Mouse (Mus musculus): ENCODE results near the gene Rbm47. TPM values are rescaled to one million over a fixed set of nuclear protein-coding genes. Genes with fewer than 3 reads are reported as not detected.

Rbm47 gene
- polyA plus RNA-seq, 1 experiment, result 310 TPM

DNA sequence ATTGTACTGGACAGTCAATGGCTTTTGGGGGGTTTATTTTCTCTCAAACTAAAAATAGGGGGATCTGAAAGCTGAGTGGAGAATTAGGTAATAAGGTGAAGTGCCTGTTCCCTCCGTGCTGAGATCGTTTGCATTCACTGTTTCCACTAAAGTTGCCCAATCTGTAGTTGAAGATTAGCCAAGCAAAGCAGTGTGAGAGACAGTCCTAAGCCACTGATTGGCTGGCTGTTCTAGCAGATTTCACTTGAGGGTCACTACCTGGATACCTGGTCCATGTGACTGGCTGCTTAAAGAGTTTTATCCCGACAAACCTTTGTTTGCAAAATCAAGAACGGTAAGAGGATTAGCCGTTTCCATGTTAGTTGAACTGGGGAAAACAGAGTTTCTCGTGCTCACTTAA lies 58.7 kb downstream of the Rbm47 start:
- H3K27ac ChIP-seq (ENCODE audit: insufficient read depth, low read depth, low read length), result no peak overlapping the region; the same call in 1 of the 2 replicates
- no peaks in the 10 kb centered on the region for H3K27me3 ChIP-seq (ENCODE audit: control insufficient read depth, insufficient read depth, low read length)
- 24% methylated on average over 6 of the region's 6 CpGs for WGBS
- no peak for TF ChIP-seq CTCF (IDR thresholded peaks at IDR 0.05; ENCODE audit: extremely low read depth, insufficient read length, insufficient replicate concordance, low read depth, low read length)
- TF ChIP-seq POLR2A (IDR thresholded peaks at IDR 0.05; ENCODE audit: low read depth, low read length), result no peak
- H3K36me3 ChIP-seq (ENCODE audit: control insufficient read depth, insufficient read depth, low read length), result no peaks in the 10 kb centered on the region
- peaks cover 9% of the 10 kb centered on the region; the same call in 1 of the 2 replicates for H3K4me1 ChIP-seq (ENCODE audit: control insufficient read depth, insufficient read depth, insufficient read length, low read length)
- H3K4me3 ChIP-seq (ENCODE audit: low read depth, low read length), result no peak overlapping the region

GRCm38 (mm10) chr5:66112059-66112458 lies 60.9 kb downstream of the Rbm47 start:
- TF ChIP-seq CTCF (IDR thresholded peaks at IDR 0.05; ENCODE audit: extremely low read depth, insufficient read length, insufficient replicate concordance, low read depth, low read length) (no peak), POLR2A (IDR thresholded peaks at IDR 0.05; ENCODE audit: low read depth, low read length) (no peak)
- Histone ChIP-seq H3K4me1 (ENCODE audit: control insufficient read depth, insufficient read depth, insufficient read length, low read length) (peaks cover 9% of the 10 kb centered on the region; the same call in 1 of the 2 replicates), H3K4me3 (ENCODE audit: low read depth, low read length) (no peak overlapping the region), H3K27ac (ENCODE audit: insufficient read depth, low read depth, low read length) (no peak overlapping the region), H3K27me3 (ENCODE audit: control insufficient read depth, insufficient read depth, low read length) (no peaks in the 10 kb centered on the region), H3K36me3 (ENCODE audit: control insufficient read depth, insufficient read depth, low read length) (no peaks in the 10 kb centered on the region)
- WGBS, result 48% methylated on average over 8 of the region's 8 CpGs

GRCm38 (mm10) chr5:66106372-66106771 lies 66.5 kb downstream of the Rbm47 start:
- peaks cover 12% of the 10 kb centered on the region for H3K4me1 ChIP-seq (ENCODE audit: control insufficient read depth, insufficient read depth, insufficient read length, low read length)
- TF ChIP-seq POLR2A (IDR thresholded peaks at IDR 0.05; ENCODE audit: low read depth, low read length), result no peak
- TF ChIP-seq CTCF (IDR thresholded peaks at IDR 0.05; ENCODE audit: extremely low read depth, insufficient read length, insufficient replicate concordance, low read depth, low read length), result no peak
- H3K36me3 ChIP-seq (ENCODE audit: control insufficient read depth, insufficient read depth, low read length), result no peaks in the 10 kb centered on the region
- H3K27ac ChIP-seq (ENCODE audit: insufficient read depth, low read depth, low read length), result 0 out of 2 replicates have a peak overlapping the region, but pooled peaks have one; percentile 21
- no peak overlapping the region for H3K4me3 ChIP-seq (ENCODE audit: low read depth, low read length)
- H3K27me3 ChIP-seq (ENCODE audit: control insufficient read depth, insufficient read depth, low read length), result no peaks in the 10 kb centered on the region
- WGBS, result 52% methylated on average over 9 of the region's 9 CpGs

DNA sequence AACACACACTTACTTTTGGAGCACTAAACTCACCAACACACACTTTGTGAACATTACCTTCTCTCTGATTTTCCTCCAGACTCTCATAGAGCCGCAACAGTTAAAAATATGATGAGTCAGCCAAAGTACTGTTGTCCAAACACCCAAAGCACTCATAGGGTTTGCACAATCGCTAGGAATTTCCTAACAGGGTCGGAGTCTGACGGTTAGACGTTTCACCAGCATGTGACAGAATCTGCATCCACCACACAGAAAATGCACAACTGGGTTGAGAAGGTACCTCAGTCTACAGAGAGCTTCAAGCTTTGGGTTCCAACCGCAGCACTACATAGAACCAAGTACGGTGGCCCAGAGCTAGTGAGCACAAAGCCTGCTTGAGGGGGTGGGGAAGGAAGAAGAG lies 67.0 kb downstream of the Rbm47 start:
- no peaks in the 10 kb centered on the region for H3K27me3 ChIP-seq (ENCODE audit: control insufficient read depth, insufficient read depth, low read length)
- TF ChIP-seq CTCF (IDR thresholded peaks at IDR 0.05; ENCODE audit: extremely low read depth, insufficient read length, insufficient replicate concordance, low read depth, low read length) (no peak), POLR2A (IDR thresholded peaks at IDR 0.05; ENCODE audit: low read depth, low read length) (no peak)
- H3K27ac ChIP-seq (ENCODE audit: insufficient read depth, low read depth, low read length), result 0 out of 2 replicates have a peak overlapping the region, but pooled peaks have one; percentile 21
- no peaks in the 10 kb centered on the region for H3K36me3 ChIP-seq (ENCODE audit: control insufficient read depth, insufficient read depth, low read length)
- WGBS, result 52% methylated on average over 7 of the region's 7 CpGs
- no peak overlapping the region for H3K4me3 ChIP-seq (ENCODE audit: low read depth, low read length)
- H3K4me1 ChIP-seq (ENCODE audit: control insufficient read depth, insufficient read depth, insufficient read length, low read length), result peaks cover 12% of the 10 kb centered on the region

GRCm38 (mm10) chr5:66105366-66105765 lies 67.6 kb downstream of the Rbm47 start:
- 57% methylated on average over 3 of the region's 3 CpGs for WGBS
- TF ChIP-seq CTCF (IDR thresholded peaks at IDR 0.05; ENCODE audit: extremely low read depth, insufficient read length, insufficient replicate concordance, low read depth, low read length) (no peak), POLR2A (IDR thresholded peaks at IDR 0.05; ENCODE audit: low read depth, low read length) (no peak)
- no peak overlapping the region for H3K4me3 ChIP-seq (ENCODE audit: low read depth, low read length)
- peaks cover 12% of the 10 kb centered on the region for H3K4me1 ChIP-seq (ENCODE audit: control insufficient read depth, insufficient read depth, insufficient read length, low read length)
- no peaks in the 10 kb centered on the region for H3K27me3 ChIP-seq (ENCODE audit: control insufficient read depth, insufficient read depth, low read length)
- H3K36me3 ChIP-seq (ENCODE audit: control insufficient read depth, insufficient read depth, low read length), result no peaks in the 10 kb centered on the region
- H3K27ac ChIP-seq (ENCODE audit: insufficient read depth, low read depth, low read length), result no peak overlapping the region

- no peaks in the 10 kb centered on the region for H3K36me3 ChIP-seq (ENCODE audit: control insufficient read depth, insufficient read depth, low read length)
- no peaks in the 10 kb centered on the region for H3K27me3 ChIP-seq (ENCODE audit: control insufficient read depth, insufficient read depth, low read length)
- H3K27ac ChIP-seq (ENCODE audit: insufficient read depth, low read depth, low read length), result no peak overlapping the region
- TF ChIP-seq CTCF (IDR thresholded peaks at IDR 0.05; ENCODE audit: extremely low read depth, insufficient read length, insufficient replicate concordance, low read depth, low read length) (no peak), POLR2A (IDR thresholded peaks at IDR 0.05; ENCODE audit: low read depth, low read length) (no peak)
- 87% methylated on average over 5 of the region's 5 CpGs for WGBS
- H3K4me1 ChIP-seq (ENCODE audit: control insufficient read depth, insufficient read depth, insufficient read length, low read length), result peaks cover 27% of the 10 kb centered on the region
- no peak overlapping the region for H3K4me3 ChIP-seq (ENCODE audit: low read depth, low read length)
These were observed 69.5 kb downstream of the Rbm47 start for GRCm38 (mm10) chr5:66103386-66103785.

- H3K4me1 ChIP-seq (ENCODE audit: control insufficient read depth, insufficient read depth, insufficient read length, low read length), result peaks cover 27% of the 10 kb centered on the region
- no peak overlapping the region for H3K27ac ChIP-seq (ENCODE audit: insufficient read depth, low read depth, low read length)
- H3K27me3 ChIP-seq (ENCODE audit: control insufficient read depth, insufficient read depth, low read length), result no peaks in the 10 kb centered on the region
- H3K4me3 ChIP-seq (ENCODE audit: low read depth, low read length), result no peak overlapping the region
- no peak for TF ChIP-seq CTCF (IDR thresholded peaks at IDR 0.05; ENCODE audit: extremely low read depth, insufficient read length, insufficient replicate concordance, low read depth, low read length)
- TF ChIP-seq POLR2A (IDR thresholded peaks at IDR 0.05; ENCODE audit: low read depth, low read length), result no peak
- no peaks in the 10 kb centered on the region for H3K36me3 ChIP-seq (ENCODE audit: control insufficient read depth, insufficient read depth, low read length)
- WGBS, result 91% methylated on average over 3 of the region's 3 CpGs
These were observed 70.1 kb downstream of the Rbm47 start for GRCm38 (mm10) chr5:66102821-66103220.

Data from small intestine, adult 2 months (tissue).